Mouse (Mus musculus) bone marrow macrophage, adult 2 months (primary cell): Measurements from ENCODE around the gene Gm45837.

Experiments
- CTCF ChIP-seq: IDR thresholded peaks from 2 replicates; pipeline ENCODE4 v1.5.1; 2012; ENCODE audit warnings: low read depth, mild to moderate bottlenecking, low read length, moderate library complexity
- POLR2A ChIP-seq: IDR thresholded peaks from 2 replicates; pipeline ENCODE4 v1.6.1; 2012; ENCODE audit warnings: mild to moderate bottlenecking, low read depth, low read length, borderline replicate concordance

- TF ChIP-seq CTCF (no peak), POLR2A (no peak)
Measured at GRCm38 (mm10) chr7:101415512-101416100, 4.9 kb downstream of the Gm45837 start.
